Mouse (Mus musculus) central nervous system, embryonic 14 days (tissue): ENCODE results near the gene Tacr2. TPM values are rescaled to one million over a fixed set of nuclear protein-coding genes. Genes with fewer than 3 reads are reported as not detected.

ENCODE experiments used
- polyA plus RNA-seq: library from polyadenylated mRNA; depleted of rRNA; stranded (reverse); fragments of >200 nt; gene quantifications from 2 replicates; pipeline ENCODE4 v1.2.3, GENCODE M21; 2012; rRNA removed

The Tacr2 gene
- 0.04 TPM in 1 of 2 replicates, not detected in the other for polyA plus RNA-seq

GRCm38 (mm10) chr10:62252000-62252488 lies at the start of gene Tacr2:
TSS of gene Tacr2 (plus strand) at chr10:62252438.

GRCm38 (mm10) chr10:62230708-62231394 lies 21.4 kb upstream of the Tacr2 start, which contains the start of gene Tspan15:
TSS of gene Tspan15 (minus strand) at chr10:62231251.

Other genes with a start within 250 kb of the Tacr2 start
- gene Neurog3, start 119.3 kb upstream of the Tacr2 start, polyA plus RNA-seq = 0.23 and 0.31 TPM in 2 replicates
- gene Fam241b, start 108.5 kb upstream of the Tacr2 start, polyA plus RNA-seq = 68.2 and 81.4 TPM in 2 replicates
- 12.5 and 15.0 TPM in 2 replicates for gene Tspan15, start 21.2 kb upstream of the Tacr2 start, polyA plus RNA-seq
- 65.6 and 72.5 TPM in 2 replicates for gene Hk1, start 127.5 kb downstream of the Tacr2 start, polyA plus RNA-seq
- gene Hkdc1, start 170.1 kb downstream of the Tacr2 start, polyA plus RNA-seq = 0.52 and 0.68 TPM in 2 replicates
- 0.80 and 0.95 TPM in 2 replicates for gene 4930507D05Rik, start 197.1 kb downstream of the Tacr2 start, polyA plus RNA-seq
- gene Supv3l1, start 197.3 kb downstream of the Tacr2 start, polyA plus RNA-seq = 30.7 and 31.3 TPM in 2 replicates
- 26.5 and 29.8 TPM in 2 replicates for gene Vps26a, start 234.4 kb downstream of the Tacr2 start, polyA plus RNA-seq